Mouse (Mus musculus): ENCODE data around the gene Slc5a4b.

DNA sequence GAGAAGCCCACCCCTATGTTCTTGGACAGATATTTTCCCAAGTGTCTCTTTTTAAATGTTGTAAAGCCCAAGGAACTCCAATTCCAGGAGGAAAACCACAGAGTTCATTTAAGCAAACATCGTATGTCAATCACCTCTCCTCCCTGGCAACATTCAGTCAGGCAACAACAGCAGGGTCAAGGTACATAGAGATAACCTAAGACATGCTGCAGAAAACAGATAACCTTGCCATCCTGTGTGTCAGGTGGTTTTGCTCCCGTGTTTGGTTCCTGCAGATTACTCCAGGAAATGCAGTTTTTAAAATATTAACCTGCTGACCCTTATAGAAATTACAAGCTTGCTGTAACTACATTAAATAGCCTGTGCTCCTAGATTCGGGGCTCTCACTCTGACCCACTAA is 89.0 kb downstream of the Slc5a4b start:
- TF ChIP-seq CTCF (IDR thresholded peaks at IDR 0.05; ENCODE audit: low read depth): no peak
- TF ChIP-seq EP300 (IDR thresholded peaks at IDR 0.05; ENCODE audit: low read depth): no peak

Measured in liver, postnatal 0 days (tissue).